Mouse (Mus musculus) heart, postnatal 14 days (tissue): ENCODE data around the gene Exoc4. TPM values are rescaled to one million over a fixed set of nuclear protein-coding genes. Genes with fewer than 3 reads are reported as not detected.

Experiments
- DNase-seq, 2 experiments: peaks; one replicate each; pipeline ENCODE4 v3.0.0; 2021 to 2022
- intact Hi-C: fragments of 180-260 bp; cut with DNase I; formaldehyde crosslinking; loops from one replicate; pipeline ENCODE4 v1.15.1; 2025
- total RNA-seq, 2 experiments: library from RNA; stranded (reverse); gene quantifications; 2 replicates each; pipeline ENCODE4 v1.2.3; 2021

Gene Exoc4
- total RNA-seq, 2 experiments from 2014 or later = 41.7 to 41.8 TPM

GRCm38 (mm10) chr6:33305996-33306395 is 57.1 kb downstream of the Exoc4 start:
- DNase-seq = no peak
- intact Hi-C loops = no loop called here

GRCm38 (mm10) chr6:33308646-33309045 is 59.8 kb downstream of the Exoc4 start:
- no peak for DNase-seq
- intact Hi-C loops = no loop called here

GRCm38 (mm10) chr6:33310486-33310885 is 61.6 kb downstream of the Exoc4 start:
- intact Hi-C loops = no loop called here
- DNase-seq = no peak

GRCm38 (mm10) chr6:33322849-33323248 is 74.0 kb downstream of the Exoc4 start:
- no peak for DNase-seq
- intact Hi-C loops = no loop called here

- DNase-seq = no peak
- intact Hi-C loops = no loop called here
Measured at GRCm38 (mm10) chr6:33323386-33323785, 74.5 kb downstream of the Exoc4 start.

GRCm38 (mm10) chr6:33328326-33328725 is 79.4 kb downstream of the Exoc4 start:
- DNase-seq = no peak
- intact Hi-C loops = no loop called here

- no peak for DNase-seq
- intact Hi-C loops = no loop called here
Measured at GRCm38 (mm10) chr6:33347088-33347775, 98.3 kb downstream of the Exoc4 start.

- intact Hi-C loops = no loop called here
- peak; percentile 9 to 20 for DNase-seq
Measured at GRCm38 (mm10) chr6:33361613-33362012, 112.7 kb downstream of the Exoc4 start.

GRCm38 (mm10) chr6:33380517-33380916 is 131.6 kb downstream of the Exoc4 start:
- intact Hi-C loops = no loop called here
- DNase-seq = no peak

GRCm38 (mm10) chr6:33382176-33382575 is 133.3 kb downstream of the Exoc4 start:
- no peak for DNase-seq

GRCm38 (mm10) chr6:33392020-33392419 is 143.1 kb downstream of the Exoc4 start:
- DNase-seq = no peak
- intact Hi-C loops = no loop called here

More at GRCm38 (mm10) chr6:33382176-33382575, 133.3 kb downstream of the Exoc4 start:
- intact Hi-C loops = no loop called here

GRCm38 (mm10) chr6:33399491-33399890 is 150.6 kb downstream of the Exoc4 start:
- no peak for DNase-seq
- intact Hi-C loops = no loop called here

- intact Hi-C loops = no loop called here
- no peak for DNase-seq
Measured at GRCm38 (mm10) chr6:33401161-33401560, 152.3 kb downstream of the Exoc4 start.

- intact Hi-C loops = no loop called here
- no peak for DNase-seq
Measured at GRCm38 (mm10) chr6:33405562-33406275, 156.8 kb downstream of the Exoc4 start.

- intact Hi-C loops = no loop called here
- DNase-seq = no peak
Measured at GRCm38 (mm10) chr6:33409586-33409985, 160.7 kb downstream of the Exoc4 start.

- intact Hi-C loops = no loop called here
- no peak for DNase-seq
Measured at GRCm38 (mm10) chr6:33425007-33425406, 176.1 kb downstream of the Exoc4 start.

- DNase-seq = no peak
- intact Hi-C loops = no loop called here
Measured at GRCm38 (mm10) chr6:33431207-33431787, 182.4 kb downstream of the Exoc4 start.

GRCm38 (mm10) chr6:33440508-33440907 is 191.6 kb downstream of the Exoc4 start:
- intact Hi-C loops = no loop called here
- DNase-seq = no peak

GRCm38 (mm10) chr6:33453810-33454209 is 204.9 kb downstream of the Exoc4 start:
- intact Hi-C loops = no loop called here
- DNase-seq = no peak

- no peak for DNase-seq
- intact Hi-C loops = no loop called here
Measured at GRCm38 (mm10) chr6:33454354-33454753, 205.5 kb downstream of the Exoc4 start.

- no peak for DNase-seq
- intact Hi-C loops = no loop called here
Measured at GRCm38 (mm10) chr6:33455238-33455637, 206.4 kb downstream of the Exoc4 start.

GRCm38 (mm10) chr6:33464862-33465261 is 216.0 kb downstream of the Exoc4 start:
- intact Hi-C loops = no loop called here
- no peak for DNase-seq
